Mouse (Mus musculus) hindlimb bud, embryonic 11.5 days (tissue): Measurements from ENCODE around the gene Clpp.

Experiments used
- DNase-seq: peaks from one replicate; pipeline ENCODE4 v3.0.0-alpha.2; 2012; ENCODE audit warnings: low read depth, low spot score; ENCODE audit errors: extremely low spot score

The Clpp gene

DNA sequence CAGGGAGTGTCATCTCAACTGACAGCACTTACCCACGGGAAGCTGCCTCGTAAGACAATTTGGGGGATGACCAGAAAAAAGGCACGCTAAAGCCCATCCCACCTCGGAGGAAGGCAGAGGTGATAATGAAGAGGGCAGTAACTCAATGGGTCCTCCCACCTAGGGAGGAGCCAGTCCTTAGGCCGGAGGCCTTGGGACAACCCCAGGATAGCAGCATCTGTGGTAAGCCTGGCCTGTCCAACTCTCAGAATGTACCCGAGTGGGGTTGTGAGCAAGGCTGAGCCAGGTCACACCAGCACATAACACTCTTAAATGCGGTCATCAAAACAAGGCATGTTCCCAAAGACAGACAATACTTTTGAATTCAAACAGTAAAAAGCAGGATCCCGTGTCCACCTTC is 39.6 kb downstream of the Clpp start:
- no peak for DNase-seq

DNA sequence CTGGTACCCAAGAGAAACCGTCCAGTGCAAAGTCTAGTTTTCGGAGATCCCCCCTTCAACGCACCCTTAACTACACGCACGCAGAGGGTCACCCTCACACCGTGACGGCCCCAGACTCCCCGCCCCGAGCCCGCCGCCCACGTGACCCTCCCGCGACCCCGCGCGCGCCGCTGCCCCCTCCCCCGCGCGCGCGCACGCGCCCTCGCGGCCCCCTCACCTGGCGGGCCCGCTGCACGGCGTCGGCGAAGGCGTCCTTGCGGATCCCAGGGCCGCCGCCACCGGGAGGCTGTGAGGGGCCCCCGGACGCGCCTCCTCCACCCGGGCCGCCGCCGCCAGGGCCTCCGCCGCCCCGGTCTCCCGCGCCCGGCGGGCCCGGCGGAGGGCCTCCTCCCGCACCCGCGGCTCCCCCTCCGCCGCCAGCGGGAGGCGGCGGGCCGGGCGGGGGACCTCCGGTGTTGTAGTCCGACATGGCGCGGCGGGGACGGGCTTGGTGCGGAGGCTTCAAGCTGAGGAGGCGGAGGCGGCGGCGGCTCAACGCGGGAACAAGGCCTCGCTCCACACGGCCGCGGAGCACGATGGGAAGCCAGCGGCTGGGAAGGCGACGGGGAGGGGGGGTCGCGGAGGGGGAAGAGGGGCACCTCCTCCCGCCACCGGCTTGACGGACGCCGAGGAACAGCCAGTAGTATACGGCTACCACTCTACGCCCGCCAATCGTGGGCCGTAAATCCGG is 41.0 kb downstream of the Clpp start, which contains the start of gene Khsrp:
TSS of gene Khsrp (minus strand) at position 592 of the 730 bp plus-strand sequence.
- DNase-seq: no peak

DNA sequence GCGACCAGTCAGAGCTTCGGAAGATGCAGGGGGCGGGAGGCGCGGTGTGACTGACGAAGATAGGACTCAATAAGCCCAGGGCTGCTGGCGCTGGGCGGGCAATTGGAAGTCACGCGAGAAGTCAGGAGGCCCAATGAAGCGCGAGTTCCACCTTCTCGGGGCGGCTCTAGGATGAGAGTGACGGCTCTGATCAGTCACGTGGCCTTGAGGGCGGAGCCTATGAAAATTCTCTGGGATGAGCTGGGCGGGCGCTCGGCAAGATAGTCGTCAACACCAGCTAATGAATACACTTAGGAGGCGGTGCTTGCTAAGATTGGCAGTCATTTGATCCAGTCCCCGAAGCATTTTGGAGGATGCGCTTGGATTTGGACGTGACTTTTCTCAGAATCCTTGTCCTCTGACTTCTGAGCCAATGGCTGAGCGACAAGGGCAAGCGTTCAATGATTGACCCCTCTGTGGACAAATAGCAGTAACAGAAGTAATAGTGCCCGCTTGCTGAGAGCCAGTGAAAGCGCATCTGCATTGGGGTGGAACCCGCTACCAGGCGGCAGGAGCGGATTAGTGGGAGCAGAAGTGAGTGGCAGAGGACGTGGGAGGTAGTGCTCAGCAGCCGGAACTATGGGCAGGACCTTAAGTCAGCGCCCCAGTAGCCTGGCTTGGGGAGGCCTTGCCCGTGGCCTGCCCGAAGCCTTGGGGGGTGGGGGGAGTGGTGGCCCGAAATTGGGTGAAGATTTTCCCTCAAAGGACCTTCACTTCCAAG is 41.7 kb downstream of the Clpp start:
- DNase-seq: peak; percentile 99

DNA sequence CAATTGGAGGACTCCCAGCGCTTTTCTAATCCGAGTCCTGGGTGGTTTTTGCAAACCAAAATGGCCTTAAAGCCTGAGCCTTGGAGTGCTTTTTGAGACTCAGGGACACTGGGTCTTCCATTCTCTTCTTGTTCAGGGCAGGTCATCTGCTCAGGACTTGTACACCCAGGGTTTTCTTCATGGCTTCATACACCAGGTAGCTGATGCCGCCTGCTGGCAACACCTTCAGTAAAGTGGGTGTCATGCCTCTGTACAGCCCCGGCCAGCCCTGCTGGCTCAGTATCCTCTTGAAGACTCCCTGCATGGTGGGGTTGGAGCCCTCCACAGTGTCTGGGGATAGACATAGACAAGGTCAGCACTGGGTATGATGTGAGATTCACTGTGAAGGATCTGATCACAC is 42.7 kb downstream of the Clpp start:
- DNase-seq: no peak

DNA sequence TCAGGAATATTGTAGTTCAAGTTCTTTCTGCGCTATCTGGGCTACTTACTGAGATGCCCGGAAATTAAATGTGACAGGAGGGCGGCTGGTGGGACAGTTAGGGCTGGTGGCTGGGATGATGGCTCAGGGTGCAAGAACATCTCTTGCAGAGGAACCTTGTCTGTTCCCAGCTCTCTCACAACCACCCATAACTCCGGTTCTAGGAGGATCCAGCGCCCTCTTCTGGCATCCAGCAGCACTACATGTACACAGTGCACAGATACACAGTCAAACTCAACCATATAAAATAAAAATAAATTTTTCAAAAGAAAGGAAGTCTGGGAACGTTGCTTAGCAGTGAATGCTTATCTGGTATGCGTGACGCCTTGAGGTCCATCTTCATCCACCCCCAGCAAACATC is 48.9 kb downstream of the Clpp start:
- DNase-seq: no peak

DNA sequence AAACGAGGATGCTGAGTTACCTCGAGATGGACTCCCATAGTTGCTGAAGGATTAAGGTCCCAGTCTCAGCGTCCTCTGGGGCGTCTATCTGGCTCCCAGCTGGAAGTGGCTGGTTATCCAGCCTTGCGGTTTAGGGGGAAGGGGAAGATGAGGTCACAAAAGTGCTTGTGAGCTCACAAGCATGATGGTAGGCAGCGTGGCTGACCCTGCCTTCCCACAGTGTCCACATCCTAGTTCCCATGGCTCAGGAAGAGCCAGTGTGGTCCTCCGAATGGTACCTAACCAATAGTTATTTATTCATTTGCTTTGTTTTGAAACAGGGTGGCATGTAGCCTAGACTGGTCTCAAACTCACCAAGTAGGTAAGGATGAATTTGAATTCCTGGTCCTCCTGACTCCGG is 51.4 kb downstream of the Clpp start, which contains the start of gene Slc25a41:
TSS of gene Slc25a41 (minus strand) at position 101 of the 400 bp plus-strand sequence.
- no peak for DNase-seq
